Mouse (Mus musculus) E14TG2a.4 (cell line): ENCODE measurements around the gene Cpvl.

ENCODE experiments used
- H3K27me3 ChIP-seq: 2 replicates; pipeline ENCODE4 v1.6.1; 2014; ENCODE audit warnings: low read length, control low read depth; ENCODE audit not compliant: insufficient read depth
- H3K36me3 ChIP-seq: 2 replicates; pipeline ENCODE4 v1.6.1; 2014; ENCODE audit warnings: low read length, control low read depth; ENCODE audit not compliant: insufficient read depth
- H3K4me1 ChIP-seq: replicated peaks from 2 replicates; pipeline ENCODE4 v1.6.1; 2014; ENCODE audit warnings: low read depth, low read length, control low read depth
- H3K4me3 ChIP-seq: replicated peaks from 2 replicates; pipeline ENCODE4 v1.5.1; 2014; ENCODE audit warnings: mild to moderate bottlenecking, low read length
- H3K9me3 ChIP-seq: 2 replicates; pipeline ENCODE4 v1.6.1; 2014; ENCODE audit warnings: low read length, control low read depth
- CTCF ChIP-seq: conservative IDR thresholded peaks from 2 replicates; pipeline ENCODE4 v1.5.1; 2014; ENCODE audit warnings: low read length
- NANOG ChIP-seq: IDR thresholded peaks from 2 replicates; pipeline ENCODE4 v1.6.1; 2014; ENCODE audit warnings: borderline replicate concordance, low read length, mixed read lengths
- POU5F1 ChIP-seq: IDR thresholded peaks from 2 replicates; pipeline ENCODE4 v1.6.1; 2014; ENCODE audit warnings: low read length, borderline replicate concordance

Gene Cpvl

DNA sequence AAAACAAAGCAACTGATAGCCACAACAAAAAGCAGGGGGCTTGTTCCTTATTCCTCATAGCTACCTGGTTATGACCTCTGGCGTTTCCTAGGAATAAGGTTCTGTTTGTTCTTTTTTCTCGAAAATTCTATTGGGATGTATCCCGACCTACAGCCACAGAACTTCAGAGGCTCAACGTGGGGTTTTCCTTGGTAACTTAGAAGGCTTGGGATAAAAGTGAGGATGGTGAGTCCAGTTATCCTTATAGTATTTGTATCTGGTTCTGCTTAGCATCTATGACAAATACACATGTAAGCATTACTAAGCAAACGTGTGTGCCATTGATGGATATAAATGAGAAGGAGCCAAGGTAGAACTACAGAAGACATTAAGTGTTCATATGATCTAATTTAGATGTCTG, at the start of gene Cpvl:
Gene Cpvl, minus strand, starts transcription at position 101 of the 400 bp plus-strand sequence.
- Histone ChIP-seq H3K9me3 (no peaks in the 10 kb centered on the region), H3K4me1 (no peaks in the 10 kb centered on the region), H3K27me3 (0 out of 2 replicates have a peak, but pooled peaks cover 8% of the 10 kb centered on the region), H3K36me3 (no peaks in the 10 kb centered on the region), H3K4me3 (no peak within 1 kb of the TSS)
- TF ChIP-seq NANOG (no peak), POU5F1 (no peak), CTCF (no peak)

DNA sequence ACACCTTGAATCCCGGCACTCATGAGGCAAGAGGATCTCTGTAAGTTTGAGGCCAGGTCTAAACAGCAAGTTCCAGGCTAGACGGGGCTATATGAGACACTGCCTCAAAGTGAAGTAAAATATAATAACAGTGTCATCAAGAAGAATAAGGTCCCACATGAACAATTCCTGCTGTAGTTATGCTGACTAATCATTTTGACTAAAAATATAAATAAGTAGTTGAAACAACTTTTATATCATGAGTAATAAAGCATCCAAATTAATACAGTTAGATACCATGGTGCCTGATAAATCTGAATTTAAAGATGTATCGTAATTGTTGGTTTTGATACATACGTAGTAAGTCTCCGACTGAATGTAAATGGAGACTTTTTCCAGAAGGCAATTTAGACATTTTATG, 45.4 kb upstream of the Cpvl start:
- H3K9me3 ChIP-seq = no peaks in the 10 kb centered on the region
- H3K27me3 ChIP-seq = peaks cover 5% of the 10 kb centered on the region; the same call in 1 of the 2 replicates
- no peaks in the 10 kb centered on the region for H3K36me3 ChIP-seq
- TF ChIP-seq CTCF (no peak), NANOG (no peak), POU5F1 (no peak)
- H3K4me3 ChIP-seq = no peak overlapping the region
- no peaks in the 10 kb centered on the region; the same call in 1 of the 2 replicates for H3K4me1 ChIP-seq

DNA sequence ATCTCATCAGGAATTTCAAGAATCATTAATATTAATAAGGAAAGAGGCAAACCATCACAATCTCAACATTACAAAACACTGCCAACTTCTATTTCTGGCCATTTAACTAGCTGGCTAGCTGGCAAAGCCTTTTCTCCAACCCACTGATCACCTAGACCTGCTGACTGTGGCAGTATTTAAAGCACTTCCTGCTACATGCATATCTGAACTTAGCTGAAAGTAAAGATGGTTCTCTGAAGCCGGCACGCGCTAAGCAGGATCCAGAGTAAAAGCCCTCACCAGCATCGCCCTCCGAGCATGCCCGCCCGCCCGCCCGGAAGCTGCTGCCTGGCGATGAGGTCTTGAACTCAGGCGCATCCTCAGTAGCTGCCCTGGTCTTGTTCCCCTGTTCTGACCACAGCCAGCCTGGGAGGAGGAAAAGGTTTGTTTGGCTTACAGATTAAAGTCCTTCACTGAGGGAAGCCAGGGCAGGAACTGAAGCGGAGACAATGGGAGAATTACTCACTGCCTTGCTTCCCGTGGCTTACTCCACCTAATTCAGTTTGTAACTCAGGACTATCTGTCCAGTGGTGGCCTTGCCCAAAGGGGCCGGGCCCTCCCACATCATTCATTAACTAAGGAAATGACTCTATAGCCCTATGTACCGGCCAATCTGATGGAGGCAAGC, 42.8 kb upstream of the Cpvl start:
- Histone ChIP-seq H3K4me3 (no peak overlapping the region), H3K36me3 (no peaks in the 10 kb centered on the region)
- TF ChIP-seq NANOG = no peak
- no peak for TF ChIP-seq POU5F1
- no peak for TF ChIP-seq CTCF

DNA sequence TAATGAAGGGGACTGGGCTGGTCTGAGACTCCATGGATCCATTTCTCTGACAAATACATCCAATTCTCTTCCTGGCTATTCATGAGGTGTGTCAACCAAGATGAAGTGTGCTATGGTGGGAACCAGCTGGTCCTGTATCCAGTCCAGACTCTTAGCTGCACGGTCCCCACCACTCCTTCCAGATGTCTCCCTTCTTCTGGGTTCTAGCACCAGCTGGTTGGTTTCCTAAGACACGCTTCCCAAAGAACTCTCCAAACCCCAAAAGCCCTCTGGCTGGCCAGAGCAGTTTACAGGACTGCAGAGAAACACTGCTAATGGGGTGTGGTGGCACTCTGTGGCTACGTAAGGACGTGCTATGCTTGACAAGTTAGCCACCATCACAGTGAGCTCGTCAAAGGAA, 40.4 kb upstream of the Cpvl start:
- no peak for TF ChIP-seq POU5F1
- no peak for TF ChIP-seq CTCF
- no peak for TF ChIP-seq NANOG
- H3K9me3 ChIP-seq = no peaks in the 10 kb centered on the region
- H3K36me3 ChIP-seq = no peaks in the 10 kb centered on the region
- H3K27me3 ChIP-seq = no peaks in the 10 kb centered on the region
- peaks cover 4% of the 10 kb centered on the region for H3K4me1 ChIP-seq
- H3K4me3 ChIP-seq = no peak overlapping the region

More for the DNA sequence above, 42.8 kb upstream of the Cpvl start:
- peaks cover 4% of the 10 kb centered on the region for H3K4me1 ChIP-seq
- no peaks in the 10 kb centered on the region for H3K9me3 ChIP-seq
- peaks cover 5% of the 10 kb centered on the region; the same call in 1 of the 2 replicates for H3K27me3 ChIP-seq

DNA sequence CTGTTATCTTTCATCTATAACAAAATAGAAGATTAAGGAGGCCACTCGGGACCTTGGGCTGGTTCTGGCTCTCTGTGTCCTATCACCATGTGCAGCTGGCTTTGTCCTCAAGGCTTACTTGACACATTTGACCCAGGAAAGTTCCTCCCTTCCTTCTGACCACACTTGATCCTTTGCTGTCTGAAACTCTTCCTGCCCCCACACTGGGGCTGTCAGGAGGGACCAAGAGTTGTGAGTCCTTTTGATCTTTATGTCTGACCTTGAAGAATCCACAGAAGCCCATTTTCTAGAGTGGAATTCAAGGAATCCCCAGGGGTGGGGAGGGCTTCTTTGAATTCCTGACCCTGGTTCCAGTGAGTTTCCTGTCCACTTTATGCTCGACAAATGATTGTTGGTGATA, 39.6 kb upstream of the Cpvl start:
- Histone ChIP-seq H3K4me3 (no peak overlapping the region), H3K36me3 (no peaks in the 10 kb centered on the region), H3K4me1 (peaks cover 4% of the 10 kb centered on the region), H3K27me3 (no peaks in the 10 kb centered on the region), H3K9me3 (no peaks in the 10 kb centered on the region)
- TF ChIP-seq NANOG = no peak
- no peak for TF ChIP-seq POU5F1
- no peak for TF ChIP-seq CTCF

DNA sequence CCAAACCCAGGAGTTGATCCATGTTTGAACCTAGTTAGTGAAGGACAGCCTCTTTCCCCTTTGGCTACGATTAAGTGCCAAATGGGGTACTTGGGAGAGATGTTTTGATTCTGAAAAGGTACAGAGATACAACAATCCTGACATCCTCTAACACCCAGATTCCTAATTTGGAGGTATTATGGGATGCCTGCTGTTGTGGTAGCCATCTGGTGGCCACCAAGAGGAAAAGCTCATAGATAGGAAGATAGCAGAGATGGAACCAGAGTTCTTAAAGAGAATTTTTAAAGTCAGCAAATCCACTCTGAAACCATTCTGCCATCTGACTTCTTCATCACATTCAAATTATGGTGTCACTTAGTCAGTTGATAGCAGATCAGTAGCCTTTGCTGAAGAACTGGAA, 33.7 kb upstream of the Cpvl start:
- Histone ChIP-seq H3K4me3 (no peak overlapping the region), H3K27me3 (no peaks in the 10 kb centered on the region), H3K36me3 (no peaks in the 10 kb centered on the region), H3K4me1 (peaks cover 5% of the 10 kb centered on the region; the same call in 1 of the 2 replicates), H3K9me3 (no peaks in the 10 kb centered on the region)
- TF ChIP-seq NANOG = no peak
- TF ChIP-seq CTCF = no peak
- no peak for TF ChIP-seq POU5F1

DNA sequence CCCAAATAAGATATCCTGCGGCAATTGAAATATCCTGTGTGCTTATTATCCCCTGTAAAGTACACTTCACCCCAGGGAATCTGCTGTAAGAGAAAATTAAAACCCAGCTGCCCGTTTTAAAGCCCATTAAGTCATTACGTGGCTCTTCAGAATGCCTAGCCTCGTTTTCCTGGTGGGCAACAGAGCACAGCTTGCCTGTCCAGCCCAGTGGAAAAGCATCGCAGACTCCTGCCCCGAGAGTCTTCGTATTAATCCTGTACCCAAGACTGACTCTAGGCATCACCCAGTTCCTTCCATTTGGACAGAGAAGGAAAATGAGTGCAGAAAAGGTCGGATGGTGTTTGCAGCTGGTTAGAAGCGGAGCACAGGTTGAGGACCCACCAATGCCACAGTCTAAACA, 31.9 kb upstream of the Cpvl start:
- Histone ChIP-seq H3K4me1 (peaks cover 5% of the 10 kb centered on the region; the same call in 1 of the 2 replicates), H3K4me3 (no peak overlapping the region), H3K9me3 (no peaks in the 10 kb centered on the region), H3K27me3 (no peaks in the 10 kb centered on the region), H3K36me3 (no peaks in the 10 kb centered on the region)
- no peak for TF ChIP-seq CTCF
- TF ChIP-seq NANOG = no peak
- no peak for TF ChIP-seq POU5F1

DNA sequence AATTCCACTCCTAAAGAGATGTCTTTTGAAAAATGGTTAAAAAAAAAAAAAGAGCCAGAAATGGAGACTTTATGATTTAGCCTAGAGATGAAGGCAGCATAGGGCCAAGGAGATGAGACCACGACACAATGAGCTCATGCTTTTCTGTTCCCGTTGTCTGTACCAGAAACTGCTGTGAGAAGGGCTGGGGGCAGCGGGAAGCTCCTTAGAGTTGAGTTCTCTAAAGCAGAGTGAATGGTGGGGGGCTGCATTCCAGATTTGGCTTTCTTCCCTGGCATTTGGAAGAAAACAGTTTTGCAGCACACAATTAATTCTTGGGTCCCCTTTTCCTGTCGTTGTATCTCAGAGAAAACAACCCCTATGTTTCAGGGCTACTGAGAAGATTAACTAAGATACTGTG, 30.8 kb upstream of the Cpvl start:
- TF ChIP-seq POU5F1 (no peak), CTCF (no peak), NANOG (no peak)
- Histone ChIP-seq H3K9me3 (no peaks in the 10 kb centered on the region), H3K36me3 (no peaks in the 10 kb centered on the region), H3K4me1 (peaks cover 5% of the 10 kb centered on the region; the same call in 1 of the 2 replicates), H3K27me3 (no peaks in the 10 kb centered on the region), H3K4me3 (no peak overlapping the region)

DNA sequence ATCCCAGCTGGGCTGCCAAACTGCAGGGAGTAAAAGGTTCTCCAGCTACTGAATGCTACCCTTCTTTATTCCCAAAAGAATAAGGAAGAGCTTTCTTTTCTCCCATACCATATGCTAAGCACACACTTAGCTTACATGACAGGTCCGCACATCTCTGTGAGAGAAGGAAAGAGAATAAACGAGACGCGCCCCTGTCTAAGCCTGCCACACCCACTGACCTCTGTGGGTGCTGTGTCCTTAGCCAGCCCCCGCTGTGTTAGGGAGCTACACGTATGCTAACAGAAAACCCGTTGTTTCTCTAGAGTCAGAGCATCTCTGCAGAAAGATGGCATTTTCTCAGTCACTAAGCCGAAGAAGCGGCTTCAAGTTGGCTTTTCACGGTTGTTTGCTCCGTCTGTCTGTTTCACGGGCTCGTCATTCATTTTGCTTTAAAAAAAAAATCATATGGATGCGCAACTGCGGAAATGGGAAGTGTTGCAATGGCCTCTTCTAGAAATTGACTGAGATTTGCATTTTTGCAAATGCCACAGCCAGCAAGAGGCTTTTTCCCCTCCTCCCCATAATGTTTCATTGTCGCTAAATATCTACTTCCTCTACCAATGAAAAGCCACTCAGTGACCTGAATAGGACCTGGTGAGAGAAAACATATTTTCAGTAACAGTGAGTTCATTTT, 30.1 kb upstream of the Cpvl start:
- peaks cover 6% of the 10 kb centered on the region; the same call in 1 of the 2 replicates for H3K9me3 ChIP-seq
- H3K4me1 ChIP-seq = peaks cover 5% of the 10 kb centered on the region; the same call in 1 of the 2 replicates
- H3K4me3 ChIP-seq = no peak overlapping the region
- no peak for TF ChIP-seq POU5F1
- TF ChIP-seq NANOG = no peak
- TF ChIP-seq CTCF = no peak
- no peaks in the 10 kb centered on the region for H3K27me3 ChIP-seq
- no peaks in the 10 kb centered on the region for H3K36me3 ChIP-seq
